Mouse (Mus musculus) midbrain, embryonic 11.5 days (tissue): Measurements from ENCODE around the gene Scfd2. TPM values are rescaled to one million over a fixed set of nuclear protein-coding genes. Genes with fewer than 3 reads are reported as not detected.
A peak's percentile ranks its signal among the peaks of the same experiment; 100 is the strongest.

ENCODE experiments used
- ATAC-seq: fragments of 200-750 bp; cut with Nextera tagmentation; 2 replicates; pipeline ENCODE4 v1.8.0; 2017; ENCODE audit warnings: moderate TSS enrichment, moderate library complexity; ENCODE audit not compliant: low FRiP score
- DNase-seq: peaks from one replicate; pipeline ENCODE4 v3.0.0; 2015; ENCODE audit warnings: low spot score; ENCODE audit errors: missing footprints
- H3K27ac ChIP-seq: fragments of 300-500 bp; sonication (generic); 2 replicates; pipeline ENCODE4 v1.5.1; 2014; ENCODE audit warnings: low read depth, low read length
- H3K27me3 ChIP-seq: fragments of 300-500 bp; sonication (generic); 2 replicates; pipeline ENCODE4 v1.6.1; 2014; ENCODE audit warnings: mild to moderate bottlenecking, low read length, moderate library complexity, mixed read lengths; ENCODE audit not compliant: control insufficient read depth, insufficient read depth
- H3K36me3 ChIP-seq: fragments of 300-500 bp; sonication (generic); 2 replicates; pipeline ENCODE4 v1.6.1; 2014; ENCODE audit warnings: mild to moderate bottlenecking, low read length, moderate library complexity, mixed read lengths; ENCODE audit not compliant: control insufficient read depth, insufficient read depth
- H3K4me1 ChIP-seq: fragments of 300-500 bp; sonication (generic); 2 replicates; pipeline ENCODE4 v1.6.1; 2014; ENCODE audit warnings: low read length; ENCODE audit not compliant: control insufficient read depth, insufficient read depth
- H3K4me2 ChIP-seq: fragments of 300-500 bp; sonication (generic); 2 replicates; pipeline ENCODE4 v1.6.1; 2014; ENCODE audit warnings: mild to moderate bottlenecking, moderate library complexity
- H3K4me3 ChIP-seq: fragments of 300-500 bp; sonication (generic); 2 replicates; pipeline ENCODE4 v1.5.1; 2014; ENCODE audit warnings: low read depth, low read length
- H3K9ac ChIP-seq: fragments of 300-500 bp; sonication (generic); 2 replicates; pipeline ENCODE4 v1.6.1; 2014; ENCODE audit warnings: low read length
- H3K9me3 ChIP-seq: fragments of 300-500 bp; sonication (generic); 2 replicates; pipeline ENCODE4 v1.6.1; 2016; ENCODE audit warnings: low read length; ENCODE audit not compliant: control insufficient read depth
- WGBS: fragments of 180-500 bp; shearing (Covaris S2); extraction: QIAGEN DNeasy Blood & Tissue Kit; methylation state at CpG from one replicate; pipeline ENCODE4 v1.1.7; 2014; 5-methylcytosine and 5-hydroxymethylcytosine counted together
- polyA plus RNA-seq: library from polyadenylated mRNA; unstranded; fragments of >200 nt; fragmentation: Nextera tagmentation; extraction: Ambion mirVana; gene quantifications from 2 replicates; pipeline ENCODE4 v1.2.1, GENCODE M21; 2014

The Scfd2 gene
- polyA plus RNA-seq, 1 experiment from 2014 or later, result 15.5 TPM

- no peak for ATAC-seq
- 97% methylated on average over 6 of the region's 6 CpGs for WGBS
- DNase-seq, result no peak
- no peak overlapping the region for H3K4me2 ChIP-seq
- H3K36me3 ChIP-seq, result no peaks in the 10 kb centered on the region
- no peaks in the 10 kb centered on the region for H3K27me3 ChIP-seq
- no peak overlapping the region for H3K4me3 ChIP-seq
- H3K27ac ChIP-seq, result no peak overlapping the region
- no peak overlapping the region for H3K9ac ChIP-seq
- H3K9me3 ChIP-seq, result no peaks in the 10 kb centered on the region
- H3K4me1 ChIP-seq, result peaks cover 11% of the 10 kb centered on the region
These were observed 304.2 kb downstream of the Scfd2 start for GRCm38 (mm10) chr5:74227352-74227751.

- no peak for ATAC-seq
- 91% methylated on average over 5 of the region's 5 CpGs for WGBS
- no peak for DNase-seq
- no peak overlapping the region for H3K4me3 ChIP-seq
- no peaks in the 10 kb centered on the region for H3K36me3 ChIP-seq
- peaks cover 11% of the 10 kb centered on the region for H3K4me1 ChIP-seq
- H3K4me2 ChIP-seq, result no peak overlapping the region
- no peak overlapping the region for H3K9ac ChIP-seq
- H3K9me3 ChIP-seq, result no peaks in the 10 kb centered on the region
- H3K27me3 ChIP-seq, result no peaks in the 10 kb centered on the region
- H3K27ac ChIP-seq, result no peak overlapping the region
These were observed 305.4 kb downstream of the Scfd2 start for GRCm38 (mm10) chr5:74226183-74226582.

- Histone ChIP-seq H3K9ac (no peak overlapping the region), H3K4me3 (no peak overlapping the region), H3K4me1 (no peaks in the 10 kb centered on the region), H3K27me3 (no peaks in the 10 kb centered on the region), H3K9me3 (no peaks in the 10 kb centered on the region), H3K4me2 (no peak overlapping the region), H3K27ac (no peak overlapping the region), H3K36me3 (no peaks in the 10 kb centered on the region)
- WGBS, result 93% methylated on average over 6 of the region's 6 CpGs
- ATAC-seq (no peak), DNase-seq (no peak)
These were observed 307.1 kb downstream of the Scfd2 start for GRCm38 (mm10) chr5:74224480-74224879.

- Histone ChIP-seq H3K9ac (no peak overlapping the region), H3K27ac (no peak overlapping the region), H3K36me3 (no peaks in the 10 kb centered on the region), H3K4me2 (no peak overlapping the region), H3K27me3 (no peaks in the 10 kb centered on the region), H3K4me3 (no peak overlapping the region), H3K9me3 (no peaks in the 10 kb centered on the region), H3K4me1 (no peaks in the 10 kb centered on the region)
- WGBS, result 85% methylated on average over 4 of the region's 4 CpGs
- no peak for DNase-seq
- no peak for ATAC-seq
These were observed 308.9 kb downstream of the Scfd2 start for GRCm38 (mm10) chr5:74222626-74223025.

- Histone ChIP-seq H3K36me3 (no peaks in the 10 kb centered on the region), H3K4me1 (peaks cover 12% of the 10 kb centered on the region), H3K27ac (no peak overlapping the region), H3K9me3 (no peaks in the 10 kb centered on the region), H3K4me3 (no peak overlapping the region), H3K27me3 (no peaks in the 10 kb centered on the region), H3K9ac (no peak overlapping the region), H3K4me2 (no peak overlapping the region)
- WGBS, result 55% methylated on average over 4 of the region's 4 CpGs
- DNase-seq, result no peak
- ATAC-seq, result no peak
These were observed 313.0 kb downstream of the Scfd2 start for GRCm38 (mm10) chr5:74218524-74218923.

- DNase-seq (no peak), ATAC-seq (peak; percentile 69)
- H3K4me2 ChIP-seq, result peak overlapping the region; percentile 29; the same call in 1 of the 2 replicates
- H3K27ac ChIP-seq, result 0 out of 2 replicates have a peak overlapping the region, but pooled peaks have one; percentile 20
- 7% methylated on average over 4 of the region's 4 CpGs for WGBS
- no peaks in the 10 kb centered on the region for H3K36me3 ChIP-seq
- H3K27me3 ChIP-seq, result no peaks in the 10 kb centered on the region
- H3K9me3 ChIP-seq, result no peaks in the 10 kb centered on the region
- peaks cover 12% of the 10 kb centered on the region for H3K4me1 ChIP-seq
- H3K9ac ChIP-seq, result no peak overlapping the region
- no peak overlapping the region for H3K4me3 ChIP-seq
These were observed 316.4 kb downstream of the Scfd2 start for GRCm38 (mm10) chr5:74215125-74215524.

GRCm38 (mm10) chr5:74214501-74215110, 317.0 kb downstream of the Scfd2 start:
- WGBS, result 1% methylated on average over 7 of the region's 7 CpGs
- peak overlapping the region; percentile 32 for H3K4me2 ChIP-seq
- no peaks in the 10 kb centered on the region for H3K9me3 ChIP-seq
- ATAC-seq (peak; percentile 59; the same call in 1 of the 2 replicates), DNase-seq (peak; percentile 92)
- H3K4me3 ChIP-seq, result no peak overlapping the region
- H3K9ac ChIP-seq, result no peak overlapping the region; the same call in 1 of the 2 replicates
- no peaks in the 10 kb centered on the region for H3K36me3 ChIP-seq
- H3K27me3 ChIP-seq, result no peaks in the 10 kb centered on the region
- peak overlapping the region; percentile 25 for H3K27ac ChIP-seq
- H3K4me1 ChIP-seq, result peaks cover 12% of the 10 kb centered on the region

GRCm38 (mm10) chr5:74211346-74211745, 320.2 kb downstream of the Scfd2 start:
- ATAC-seq, result no peak
- H3K4me2 ChIP-seq, result no peak overlapping the region
- WGBS, result 78% methylated on average over 11 of the region's 11 CpGs
- H3K27me3 ChIP-seq, result no peaks in the 10 kb centered on the region
- no peaks in the 10 kb centered on the region for H3K36me3 ChIP-seq
- no peaks in the 10 kb centered on the region for H3K9me3 ChIP-seq
- H3K9ac ChIP-seq, result no peak overlapping the region
- H3K4me1 ChIP-seq, result peaks cover 12% of the 10 kb centered on the region
- no peak overlapping the region for H3K4me3 ChIP-seq
- no peak overlapping the region for H3K27ac ChIP-seq
- DNase-seq, result no peak

GRCm38 (mm10) chr5:74209640-74210039, 321.9 kb downstream of the Scfd2 start:
- H3K27ac ChIP-seq, result no peak overlapping the region
- H3K27me3 ChIP-seq, result no peaks in the 10 kb centered on the region
- no peak overlapping the region for H3K9ac ChIP-seq
- H3K4me2 ChIP-seq, result no peak overlapping the region
- H3K4me1 ChIP-seq, result peaks cover 8% of the 10 kb centered on the region
- no peak for ATAC-seq
- no peak overlapping the region for H3K4me3 ChIP-seq
- DNase-seq, result no peak
- no peaks in the 10 kb centered on the region for H3K36me3 ChIP-seq
- H3K9me3 ChIP-seq, result no peaks in the 10 kb centered on the region
- WGBS, result 86% methylated on average over 4 of the region's 4 CpGs
